Mouse (Mus musculus) heart, embryonic 11.5 days (tissue): ENCODE measurements around the gene Pde6b. TPM values are rescaled to one million over a fixed set of nuclear protein-coding genes. Genes with fewer than 3 reads are reported as not detected.

Source experiments
- ATAC-seq: fragments of 200-750 bp; cut with Nextera tagmentation; replicated peaks from 2 replicates; pipeline ENCODE4 v1.8.0; 2017; ENCODE audit warnings: moderate library complexity; ENCODE audit not compliant: insufficient number of reproducible peaks, low FRiP score, low TSS enrichment
- H3K27ac ChIP-seq: fragments of 300-500 bp; sonication (generic); 2 replicates; pipeline ENCODE4 v1.5.1; 2014; ENCODE audit warnings: mild to moderate bottlenecking, low read depth, low read length
- H3K27me3 ChIP-seq: fragments of 300-500 bp; sonication (generic); 2 replicates; pipeline ENCODE4 v1.6.1; 2014; ENCODE audit warnings: mild to moderate bottlenecking, low read length, mixed read lengths; ENCODE audit not compliant: control insufficient read depth, insufficient read depth
- H3K36me3 ChIP-seq: fragments of 300-500 bp; sonication (generic); 2 replicates; pipeline ENCODE4 v1.6.1; 2014; ENCODE audit warnings: mild to moderate bottlenecking, low read length, moderate library complexity, mixed read lengths; ENCODE audit not compliant: control insufficient read depth, insufficient read depth
- H3K4me1 ChIP-seq: fragments of 300-500 bp; sonication (generic); 2 replicates; pipeline ENCODE4 v1.6.1; 2014; ENCODE audit warnings: low read length; ENCODE audit not compliant: control insufficient read depth, insufficient read depth
- H3K4me2 ChIP-seq: fragments of 300-500 bp; sonication (generic); 2 replicates; pipeline ENCODE4 v1.6.1; 2014; ENCODE audit warnings: mild to moderate bottlenecking, moderate library complexity
- H3K4me3 ChIP-seq: fragments of 300-500 bp; sonication (generic); 2 replicates; pipeline ENCODE4 v1.5.1; 2014; ENCODE audit warnings: low read depth, low read length
- H3K9ac ChIP-seq: fragments of 300-500 bp; sonication (generic); 2 replicates; pipeline ENCODE4 v1.6.1; 2014; ENCODE audit warnings: mild to moderate bottlenecking, low read depth, low read length, moderate library complexity
- H3K9me3 ChIP-seq: fragments of 300-500 bp; sonication (generic); replicated peaks from 2 replicates; pipeline ENCODE4 v1.6.1; 2016; ENCODE audit warnings: low read length; ENCODE audit not compliant: control insufficient read depth
- WGBS: fragments of 180-500 bp; shearing (Covaris S2); extraction: QIAGEN DNeasy Blood & Tissue Kit; methylation state at CpG from one replicate; pipeline ENCODE4 v1.1.7; 2014; ENCODE audit not compliant: insufficient replicate concordance; 5-methylcytosine and 5-hydroxymethylcytosine counted together
- polyA plus RNA-seq: library from polyadenylated mRNA; unstranded; fragments of >200 nt; fragmentation: Nextera tagmentation; extraction: Ambion mirVana; gene quantifications from 2 replicates; pipeline ENCODE4 v1.2.1, GENCODE M21; 2014

Pde6b gene
- polyA plus RNA-seq, 1 experiment from 2014 or later = 0.30 TPM

DNA sequence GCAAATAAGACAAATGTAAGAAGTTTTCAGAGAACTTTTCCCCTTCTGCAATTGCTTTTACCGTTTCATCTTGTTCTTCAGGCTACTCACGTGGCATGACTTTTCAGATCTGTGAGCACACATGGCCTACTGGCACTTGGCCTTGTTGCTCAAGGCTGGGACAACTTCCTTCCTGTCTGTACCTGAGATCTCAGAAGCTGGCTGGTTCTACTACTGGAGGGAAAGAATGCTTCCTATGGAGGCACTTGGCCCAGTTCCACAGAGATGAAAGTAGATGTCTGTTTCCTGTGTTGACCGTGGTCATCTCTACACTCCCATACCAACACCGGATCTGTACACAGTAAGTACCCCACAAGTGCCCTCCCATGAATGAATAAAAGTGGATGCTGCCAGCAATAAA lies 28.0 kb upstream of the Pde6b start:
- Histone ChIP-seq H3K4me2 (no peak overlapping the region), H3K9me3 (no peaks in the 10 kb centered on the region), H3K4me1 (no peaks in the 10 kb centered on the region), H3K36me3 (no peaks in the 10 kb centered on the region), H3K9ac (no peak overlapping the region), H3K27me3 (peaks cover 21% of the 10 kb centered on the region), H3K4me3 (no peak overlapping the region), H3K27ac (no peak overlapping the region)
- 75% methylated on average over 4 of the region's 4 CpGs for WGBS
- no peak for ATAC-seq

DNA sequence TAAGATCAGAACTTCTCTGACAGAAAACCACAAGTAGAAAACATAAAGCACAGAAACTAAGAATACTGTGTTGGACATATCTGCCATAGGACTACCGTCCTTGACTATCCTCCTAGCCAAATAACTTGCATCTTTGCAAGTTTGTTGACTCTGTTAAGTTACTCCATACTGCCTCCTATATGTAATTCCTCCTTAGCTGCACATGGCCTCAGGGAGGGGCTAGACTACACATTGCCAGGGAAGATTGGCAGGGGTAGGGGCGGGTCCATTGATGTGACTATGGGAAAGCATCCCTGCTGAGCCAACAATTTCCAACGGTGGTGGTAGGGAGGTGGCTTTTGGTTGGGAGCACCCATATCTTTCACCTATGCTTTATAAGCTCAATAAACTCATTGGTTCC lies 25.9 kb upstream of the Pde6b start:
- ATAC-seq = no peak
- H3K9me3 ChIP-seq = no peaks in the 10 kb centered on the region
- no peak overlapping the region for H3K9ac ChIP-seq
- 29% methylated on average over 3 of the region's 3 CpGs for WGBS
- H3K27ac ChIP-seq = no peak overlapping the region
- no peak overlapping the region for H3K4me3 ChIP-seq
- H3K36me3 ChIP-seq = no peaks in the 10 kb centered on the region
- peaks cover 4% of the 10 kb centered on the region; the same call in 1 of the 2 replicates for H3K4me1 ChIP-seq
- no peak overlapping the region for H3K4me2 ChIP-seq
- peaks cover 40% of the 10 kb centered on the region for H3K27me3 ChIP-seq

DNA sequence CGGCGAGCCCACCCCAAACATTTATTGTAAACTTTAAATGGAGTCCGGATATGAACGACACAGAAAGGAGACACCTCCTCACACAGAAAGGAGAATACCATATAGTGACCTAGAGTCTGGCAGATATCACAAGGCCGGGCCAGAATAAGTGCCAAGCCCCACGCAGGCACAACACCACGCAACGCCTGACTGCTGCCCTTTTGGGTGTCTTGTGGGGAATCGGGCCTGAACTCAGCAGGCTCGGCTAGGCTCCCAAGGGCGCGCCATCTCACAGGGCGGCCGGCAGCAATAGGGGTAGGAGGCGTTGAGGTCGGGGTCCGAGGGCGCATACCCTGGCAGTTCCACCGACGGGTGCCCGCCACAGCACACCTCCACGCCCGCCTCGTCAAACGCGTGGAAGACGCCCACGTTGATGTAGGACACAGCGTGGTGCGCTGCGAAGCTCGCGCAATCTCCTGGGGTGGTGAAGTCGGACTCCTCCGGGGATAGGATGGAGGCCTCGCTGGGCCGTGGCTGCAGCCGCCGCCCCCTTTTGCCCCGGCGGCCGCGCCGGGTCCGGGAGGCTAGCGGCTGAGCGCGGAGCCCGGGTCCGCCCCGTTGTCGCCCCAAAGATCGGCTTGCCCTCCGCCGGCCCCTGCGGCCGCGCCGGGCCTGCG lies 21.7 kb upstream of the Pde6b start:
- Histone ChIP-seq H3K36me3 (no peaks in the 10 kb centered on the region), H3K4me3 (peak overlapping the region; percentile 62), H3K27ac (no peak overlapping the region), H3K4me1 (peaks cover 16% of the 10 kb centered on the region; the same call in 1 of the 2 replicates), H3K4me2 (peak overlapping the region; percentile 96), H3K27me3 (peaks cover 80% of the 10 kb centered on the region), H3K9ac (peak overlapping the region; percentile 34; the same call in 1 of the 2 replicates), H3K9me3 (no peaks in the 10 kb centered on the region)
- ATAC-seq = no peak
- 2% methylated on average over 60 of the region's 60 CpGs for WGBS

DNA sequence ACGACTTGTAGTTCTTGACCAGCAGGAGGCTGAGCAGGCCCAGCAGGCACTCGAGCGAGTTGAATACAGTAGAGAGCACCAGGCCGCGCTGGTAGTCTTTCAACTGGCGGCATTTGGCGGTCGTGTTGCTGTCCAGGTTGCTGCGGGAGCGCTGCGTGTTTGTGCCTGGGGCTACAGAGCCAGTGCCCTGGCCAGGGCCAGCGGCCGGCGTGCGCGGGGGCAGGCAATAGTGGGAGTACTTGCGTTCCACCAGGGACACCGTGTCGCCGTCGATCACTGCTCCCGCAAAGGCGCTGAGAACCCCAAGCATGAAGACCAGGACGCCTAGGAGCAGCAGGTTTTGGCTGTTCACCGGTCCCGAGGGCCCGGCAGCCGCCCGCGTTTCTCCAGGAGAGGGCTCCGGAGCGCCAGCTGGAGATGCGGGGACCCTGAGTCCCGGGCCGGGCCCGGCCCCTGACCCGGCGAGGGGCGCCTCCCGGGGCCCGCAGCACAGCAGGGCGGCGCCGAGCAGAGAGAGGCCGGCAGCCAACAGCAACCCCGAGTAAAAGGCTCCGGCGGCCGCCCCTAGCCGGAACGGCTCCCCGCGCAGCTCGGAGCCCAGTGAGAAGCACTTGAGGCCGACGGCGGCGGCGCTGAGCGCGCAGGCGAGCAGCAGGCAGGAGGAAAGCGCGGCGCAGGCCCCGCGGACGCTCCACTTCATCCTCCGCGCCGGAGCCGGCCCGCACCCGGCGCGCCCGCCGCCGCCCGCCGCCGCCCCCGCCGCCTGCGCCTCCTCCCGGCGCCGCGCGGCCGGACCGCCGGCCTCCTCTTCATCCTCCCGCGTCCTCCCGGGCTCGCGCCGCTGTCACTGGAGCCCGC lies 21.0 kb upstream of the Pde6b start:
- peak overlapping the region; percentile 96 for H3K4me2 ChIP-seq
- peaks cover 16% of the 10 kb centered on the region; the same call in 1 of the 2 replicates for H3K4me1 ChIP-seq
- H3K9me3 ChIP-seq = no peaks in the 10 kb centered on the region
- 0 out of 2 replicates have a peak, but pooled peaks have one; percentile 35 for ATAC-seq
- peaks cover 85% of the 10 kb centered on the region for H3K27me3 ChIP-seq
- no peaks in the 10 kb centered on the region for H3K36me3 ChIP-seq
- H3K9ac ChIP-seq = peak overlapping the region; percentile 34; the same call in 1 of the 2 replicates
- H3K4me3 ChIP-seq = peak overlapping the region; percentile 62
- under 1% methylated on average over 45 of the region's 100 CpGs for whole genome bisulfite sequencing
- no peak overlapping the region for H3K27ac ChIP-seq

DNA sequence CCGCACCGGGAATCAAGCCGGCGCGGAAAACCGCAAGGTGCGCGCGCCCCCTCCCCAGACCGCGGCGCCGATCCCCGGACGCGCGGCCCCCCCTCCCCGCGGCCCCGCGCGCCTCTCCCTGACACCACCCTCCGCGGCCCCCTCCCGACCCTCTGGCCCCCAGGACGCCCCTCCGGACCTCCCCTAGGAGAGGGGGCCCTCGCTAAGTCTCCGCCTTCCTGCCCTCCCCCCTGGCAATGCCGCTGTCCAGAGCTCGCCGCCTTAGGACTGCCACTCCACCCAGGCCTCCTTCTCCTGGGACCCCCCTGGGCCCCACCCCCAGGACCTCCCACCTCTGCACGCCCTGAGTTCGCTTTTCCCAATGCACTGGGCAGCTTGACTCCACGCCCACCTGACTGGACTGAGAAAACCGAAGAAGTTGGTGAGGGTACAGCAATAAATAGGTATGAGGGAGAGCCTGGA lies 20.3 kb upstream of the Pde6b start, which contains the start of gene Gm42517:
TSS of gene Gm42517 (minus strand) at position 52 of the 462 bp plus-strand sequence.
- Histone ChIP-seq H3K4me1 (peaks cover 16% of the 10 kb centered on the region; the same call in 1 of the 2 replicates), H3K4me3 (peak within 1 kb of the TSS; percentile 62), H3K27me3 (peaks cover 85% of the 10 kb centered on the region), H3K9ac (peak within 1 kb of the TSS; percentile 34; the same call in 1 of the 2 replicates), H3K36me3 (no peaks in the 10 kb centered on the region), H3K4me2 (peak within 1 kb of the TSS; percentile 96), H3K9me3 (no peaks in the 10 kb centered on the region), H3K27ac (no peak within 1 kb of the TSS)
- 0% methylated on average over 13 of the region's 36 CpGs for WGBS
- peak; percentile 44; the same call in 1 of the 2 replicates for ATAC-seq

DNA sequence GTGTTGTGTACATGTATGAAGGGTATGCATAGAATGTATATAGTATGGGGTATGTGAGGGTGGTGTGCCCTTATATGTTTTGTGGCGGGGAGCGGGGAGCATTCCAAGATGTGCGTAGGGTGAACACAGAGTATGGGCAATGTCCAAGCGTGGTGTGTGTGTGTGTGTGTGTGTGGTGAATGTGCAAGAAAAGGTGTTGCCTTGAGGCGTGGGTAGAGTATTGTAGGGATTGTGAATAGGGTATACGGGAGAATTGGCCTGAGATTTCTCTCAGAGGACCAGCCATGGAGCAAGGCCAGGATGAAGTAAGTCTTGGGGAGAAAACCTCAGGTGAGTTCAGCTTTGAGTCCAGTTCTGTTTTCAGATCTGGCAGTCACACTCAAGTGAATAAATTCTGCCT lies 19.7 kb upstream of the Pde6b start:
- Histone ChIP-seq H3K27ac (no peak overlapping the region), H3K9ac (no peak overlapping the region), H3K4me1 (peaks cover 16% of the 10 kb centered on the region; the same call in 1 of the 2 replicates), H3K36me3 (no peaks in the 10 kb centered on the region), H3K27me3 (peaks cover 85% of the 10 kb centered on the region), H3K4me3 (peak overlapping the region; percentile 62), H3K4me2 (peak overlapping the region; percentile 96), H3K9me3 (no peaks in the 10 kb centered on the region)
- no peak for ATAC-seq
- WGBS = 6% methylated on average over 6 of the region's 6 CpGs

DNA sequence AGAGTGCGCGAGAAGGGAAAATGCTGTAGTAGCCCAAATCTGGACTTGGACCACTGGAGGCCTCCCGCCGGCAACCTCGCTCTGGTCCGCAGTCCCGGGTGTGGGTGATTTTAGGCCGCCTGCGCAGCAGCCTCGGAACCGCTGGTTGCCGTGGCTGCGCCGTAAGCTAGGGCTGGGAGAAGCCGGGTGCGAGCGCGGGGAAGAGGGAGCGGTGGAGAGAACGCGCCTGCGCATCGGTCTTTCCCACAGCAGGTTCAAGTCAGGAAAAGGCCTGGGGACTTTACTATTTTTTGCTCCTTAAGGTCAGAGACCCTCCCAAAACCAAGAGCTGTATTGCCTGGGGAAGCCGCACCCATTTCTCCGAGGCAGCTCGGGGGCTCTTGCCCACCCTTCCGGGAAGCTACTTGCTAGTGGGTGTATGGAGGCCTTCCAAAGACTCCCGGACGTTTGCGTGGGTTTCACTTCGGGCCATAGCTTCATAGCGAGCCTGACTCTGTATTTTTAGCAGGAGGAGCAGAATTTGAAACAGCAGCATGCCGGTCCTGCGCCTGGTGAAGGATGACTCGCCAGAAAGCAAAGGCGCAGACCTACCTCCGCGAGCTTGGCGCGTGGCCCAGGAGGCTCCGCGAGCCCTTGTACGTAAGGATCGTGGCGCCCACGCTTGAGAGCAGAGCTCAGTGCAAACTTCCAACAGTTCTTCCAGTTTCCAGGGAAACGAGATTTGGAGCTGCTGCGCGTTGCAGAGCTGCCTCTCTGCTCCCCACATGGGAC lies 19.2 kb upstream of the Pde6b start:
- Histone ChIP-seq H3K27me3 (peaks cover 81% of the 10 kb centered on the region), H3K27ac (no peak overlapping the region), H3K4me3 (peak overlapping the region; percentile 52), H3K36me3 (no peaks in the 10 kb centered on the region), H3K4me1 (peaks cover 16% of the 10 kb centered on the region; the same call in 1 of the 2 replicates), H3K9me3 (no peaks in the 10 kb centered on the region), H3K4me2 (peak overlapping the region; percentile 80), H3K9ac (0 out of 2 replicates have a peak overlapping the region, but pooled peaks have one; percentile 10)
- no peak for ATAC-seq
- 1% methylated on average over 49 of the region's 49 CpGs for WGBS

DNA sequence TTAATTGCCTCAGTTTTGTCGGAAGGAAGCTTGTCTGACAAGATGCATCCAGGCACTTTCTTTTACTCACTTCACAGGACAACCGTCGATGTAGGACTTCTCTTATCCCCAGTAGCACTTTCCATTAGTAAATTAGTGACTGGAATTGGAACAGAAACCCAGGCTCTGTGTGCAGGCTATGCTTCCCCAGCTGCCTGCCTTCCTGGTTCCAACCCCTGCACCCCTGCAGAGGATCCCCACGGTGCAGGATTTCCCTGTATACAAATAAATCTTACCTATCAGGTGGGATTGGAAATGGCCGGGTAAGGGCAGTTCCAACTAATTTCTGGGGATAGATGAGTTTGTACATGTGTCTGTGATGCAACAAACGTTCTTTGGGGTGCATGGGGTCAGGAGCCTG lies 18.2 kb upstream of the Pde6b start:
- H3K4me3 ChIP-seq = no peak overlapping the region
- H3K4me2 ChIP-seq = no peak overlapping the region
- no peaks in the 10 kb centered on the region for H3K9me3 ChIP-seq
- H3K4me1 ChIP-seq = peaks cover 16% of the 10 kb centered on the region; the same call in 1 of the 2 replicates
- H3K9ac ChIP-seq = no peak overlapping the region
- no peak for ATAC-seq
- no peak overlapping the region for H3K27ac ChIP-seq
- H3K27me3 ChIP-seq = peaks cover 72% of the 10 kb centered on the region
- WGBS = 3% methylated on average over 6 of the region's 6 CpGs
- no peaks in the 10 kb centered on the region for H3K36me3 ChIP-seq
